Mouse (Mus musculus) left cerebral cortex, postnatal 36 days (tissue): ENCODE measurements around the gene Copz1. TPM values are rescaled to one million over a fixed set of nuclear protein-coding genes. Genes with fewer than 3 reads are reported as not detected.

ENCODE experiments used
- DNase-seq, 2 experiments: peaks; one replicate each; pipeline ENCODE4 v3.0.0; 2021 to 2022; ENCODE audit warnings: low spot score in 2 of 2, mixed read lengths in 1 of 2
- intact Hi-C: fragments of 180-260 bp; cut with DNase I; formaldehyde crosslinking; loops from one replicate; pipeline ENCODE4 v1.15.1; 2025
- total RNA-seq, 2 experiments: library from RNA; stranded (reverse); gene quantifications; 2 replicates each; pipeline ENCODE4 v1.2.3; 2021

Copz1 gene
- total RNA-seq, 2 experiments from 2014 or later = 87.8 to 95.9 TPM

GRCm38 (mm10) chr15:103285778-103286417 lies 13.4 kb downstream of the Copz1 start:
- no peak for DNase-seq
- intact Hi-C loops = loop anchor here (2.0 kb wide), 1 partner anchor 21 kb away; no protein-coding TSS in a partner anchor

- intact Hi-C loops = no loop called here
- no peak for DNase-seq
These were observed 17.1 kb downstream of the Copz1 start for GRCm38 (mm10) chr15:103289600-103289999.

GRCm38 (mm10) chr15:103290417-103290816 lies 17.9 kb downstream of the Copz1 start:
- intact Hi-C loops = no loop called here
- no peak for DNase-seq

- intact Hi-C loops = no loop called here
- no peak for DNase-seq
These were observed 18.3 kb downstream of the Copz1 start for GRCm38 (mm10) chr15:103290843-103291242.

- intact Hi-C loops = no loop called here
- no peak for DNase-seq
These were observed 20.3 kb downstream of the Copz1 start for GRCm38 (mm10) chr15:103292673-103293345.

GRCm38 (mm10) chr15:103293375-103293774 lies 20.9 kb downstream of the Copz1 start:
- no peak for DNase-seq
- intact Hi-C loops = no loop called here

GRCm38 (mm10) chr15:103294649-103295048 lies 22.1 kb downstream of the Copz1 start:
- no peak for DNase-seq
- intact Hi-C loops = no loop called here

GRCm38 (mm10) chr15:103295851-103296250 lies 23.3 kb downstream of the Copz1 start:
- intact Hi-C loops = no loop called here
- no peak for DNase-seq

GRCm38 (mm10) chr15:103297313-103297712 lies 24.8 kb downstream of the Copz1 start:
- no peak for DNase-seq
- intact Hi-C loops = no loop called here

GRCm38 (mm10) chr15:103298026-103298425 lies 25.5 kb downstream of the Copz1 start:
- intact Hi-C loops = no loop called here
- DNase-seq = no peak

- no peak for DNase-seq
- intact Hi-C loops = no loop called here
These were observed 26.5 kb downstream of the Copz1 start for GRCm38 (mm10) chr15:103298861-103299616.

GRCm38 (mm10) chr15:103299644-103300043 lies 27.1 kb downstream of the Copz1 start:
- intact Hi-C loops = loop anchor here (10.0 kb wide), 1 partner anchor 555 kb away; no protein-coding TSS in a partner anchor
- no peak for DNase-seq

GRCm38 (mm10) chr15:103300067-103300471 lies 27.6 kb downstream of the Copz1 start:
- DNase-seq = peak; percentile 59 to 69
- intact Hi-C loops = loop anchor here (10.0 kb wide), 1 partner anchor 555 kb away; no protein-coding TSS in a partner anchor

- intact Hi-C loops = loop anchor here (10.0 kb wide), 1 partner anchor 556 kb away; no protein-coding TSS in a partner anchor
- no peak for DNase-seq
These were observed 28.0 kb downstream of the Copz1 start for GRCm38 (mm10) chr15:103300560-103300959.

- no peak for DNase-seq
- intact Hi-C loops = loop anchor here (10.0 kb wide), 1 partner anchor 556 kb away; no protein-coding TSS in a partner anchor
These were observed 28.5 kb downstream of the Copz1 start for GRCm38 (mm10) chr15:103301046-103301445.

- DNase-seq = no peak
- intact Hi-C loops = loop anchor here (10.0 kb wide), 1 partner anchor 557 kb away; no protein-coding TSS in a partner anchor
These were observed 29.2 kb downstream of the Copz1 start for GRCm38 (mm10) chr15:103301547-103302340.

GRCm38 (mm10) chr15:103302341-103303021 lies 30.0 kb downstream of the Copz1 start:
- no peak for DNase-seq
- intact Hi-C loops = loop anchor here (10.0 kb wide), 1 partner anchor 558 kb away; no protein-coding TSS in a partner anchor

GRCm38 (mm10) chr15:103303916-103304615 lies 31.6 kb downstream of the Copz1 start:
- DNase-seq = no peak
- intact Hi-C loops = loop anchor here (10.0 kb wide), 1 partner anchor 559 kb away; no protein-coding TSS in a partner anchor
